Mouse (Mus musculus) ES-E14 (cell line): ENCODE measurements at regions not wholly inside any gene's neighbourhood (a gene's known extent, or its start where the extent isn't known, plus 50 kb on each side); places are given as distances from the start of the nearest gene placed in this dataset.

ENCODE experiments used
- DNase-seq: peaks from one replicate; pipeline ENCODE4 v3.0.0-alpha.2; 2013; ENCODE audit warnings: low read depth, low spot score
- H3K27ac ChIP-seq: 2 replicates; pipeline ENCODE4 v1.5.1; 2012; ENCODE audit warnings: low read depth, mild to moderate bottlenecking, low read length, moderate library complexity, mixed read lengths; ENCODE audit not compliant: poor library complexity, insufficient read depth, severe bottlenecking
- H3K36me3 ChIP-seq: 2 replicates; pipeline ENCODE4 v1.6.1; 2012; ENCODE audit warnings: mild to moderate bottlenecking, low read length, moderate library complexity, mixed read lengths; ENCODE audit not compliant: control insufficient read depth, poor library complexity, insufficient read depth, severe bottlenecking
- H3K4me1 ChIP-seq, 2 experiments: fragments of 150-350 bp in 1 of 2; sonication (generic) in 1 of 2; 2 replicates each; pipeline ENCODE4 v1.6.1; 2012; ENCODE audit warnings: low read length in 2 of 2, mild to moderate bottlenecking in 1 of 2, mixed read lengths in 1 of 2; ENCODE audit not compliant: control insufficient read depth in 2 of 2, insufficient read depth in 2 of 2, poor library complexity in 1 of 2
- H3K4me3 ChIP-seq, 2 experiments: fragments of 150-350 bp in 1 of 2; sonication (generic) in 1 of 2; 2 replicates each; pipeline ENCODE4 v1.5.1; 2012; ENCODE audit warnings: low read length in 2 of 2, low read depth in 1 of 2, mild to moderate bottlenecking in 1 of 2, mixed read lengths in 1 of 2; ENCODE audit not compliant: insufficient read depth in 1 of 2, poor library complexity in 1 of 2, severe bottlenecking in 1 of 2
- H3K9ac ChIP-seq: 2 replicates; pipeline ENCODE4 v1.6.1; 2012; ENCODE audit warnings: low read depth, mild to moderate bottlenecking, low read length, mixed read lengths; ENCODE audit not compliant: poor library complexity, insufficient read depth, severe bottlenecking
- H3K9me3 ChIP-seq: fragments of 150-350 bp; sonication (generic); 2 replicates; pipeline ENCODE4 v1.6.1; 2012; ENCODE audit warnings: low read depth, mild to moderate bottlenecking, low read length; ENCODE audit not compliant: control insufficient read depth, insufficient read depth
- CHD2 ChIP-seq: IDR thresholded peaks from 2 replicates; pipeline ENCODE4 v1.6.1; 2014; ENCODE audit warnings: mild to moderate bottlenecking, low read depth, low read length, inconsistent platforms
- HCFC1 ChIP-seq: IDR thresholded peaks from 2 replicates; pipeline ENCODE4 v1.6.1; 2012; ENCODE audit warnings: low read length, inconsistent platforms, borderline replicate concordance; ENCODE audit not compliant: insufficient read depth
- MAFK ChIP-seq: IDR thresholded peaks from 2 replicates; pipeline ENCODE4 v1.6.1; 2014; ENCODE audit warnings: mild to moderate bottlenecking, low read depth, low read length, inconsistent platforms; ENCODE audit not compliant: insufficient read depth
- ZC3H11A ChIP-seq: IDR thresholded peaks from 2 replicates; pipeline ENCODE4 v1.6.1; 2012; ENCODE audit warnings: low read depth, mild to moderate bottlenecking, inconsistent platforms, low read length, borderline replicate concordance
- ZNF384 ChIP-seq: IDR thresholded peaks from 2 replicates; pipeline ENCODE4 v1.6.1; 2012; ENCODE audit warnings: low read depth, low read length, inconsistent platforms
- in situ Hi-C, 2 experiments: fragments of 600-800 bp; cut with MboI; formaldehyde crosslinking; loops; one replicate each; pipeline ENCODE4 v1.15.1; 2025; ENCODE audit warnings: low sequenced_read_pairs in 2 of 2, inconsistent platforms in 1 of 2; ENCODE audit not compliant: unreplicated experiment in 2 of 2

- Histone ChIP-seq H3K9ac (no peak overlapping the region), H3K9me3 (no peaks in the 10 kb centered on the region), H3K4me1 (no peaks in the 10 kb centered on the region), H3K4me3 (no peak overlapping the region), H3K36me3 (no peaks in the 10 kb centered on the region), H3K27ac (no peak overlapping the region)
- in situ Hi-C loops: loop anchor here (25.0 kb wide), 2 partner anchors 451 to 726 kb away; no protein-coding TSS in a partner anchor
- no peak for DNase-seq
- TF ChIP-seq CHD2 (no peak), MAFK (no peak), HCFC1 (no peak), ZNF384 (no peak), ZC3H11A (no peak)
Measured at GRCm38 (mm10) chr1:154286080-154286479, 85.1 kb downstream of the Zfp648 start.

- H3K27ac ChIP-seq: no peak overlapping the region
- H3K4me1 ChIP-seq: no peaks in the 10 kb centered on the region
- H3K9ac ChIP-seq: no peak overlapping the region
- no peak overlapping the region for H3K4me3 ChIP-seq
- no peaks in the 10 kb centered on the region for H3K9me3 ChIP-seq
- no peak for DNase-seq
- in situ Hi-C loops: loop anchor here (25.0 kb wide), 2 partner anchors 445 to 720 kb away; no protein-coding TSS in a partner anchor
- no peaks in the 10 kb centered on the region for H3K36me3 ChIP-seq
- TF ChIP-seq ZNF384: no peak
- no peak for TF ChIP-seq MAFK
- no peak for TF ChIP-seq CHD2
- TF ChIP-seq ZC3H11A: no peak
- TF ChIP-seq HCFC1: no peak
Measured at GRCm38 (mm10) chr1:154292729-154293128, 91.7 kb downstream of the Zfp648 start.

- no peak for DNase-seq
Measured at GRCm38 (mm10) chr1:154296080-154296479, 95.1 kb downstream of the Zfp648 start.

GRCm38 (mm10) chr1:154299866-154300265 is 98.9 kb downstream of the Zfp648 start:
- no peak for DNase-seq
- in situ Hi-C loops: loop anchor here (25.0 kb wide), 2 partner anchors 437 to 712 kb away; no protein-coding TSS in a partner anchor
- Histone ChIP-seq H3K9me3 (no peaks in the 10 kb centered on the region), H3K4me3 (no peak overlapping the region), H3K36me3 (no peaks in the 10 kb centered on the region), H3K4me1 (no peaks in the 10 kb centered on the region), H3K27ac (no peak overlapping the region), H3K9ac (no peak overlapping the region)
- TF ChIP-seq MAFK (no peak), ZC3H11A (no peak), HCFC1 (no peak), ZNF384 (no peak), CHD2 (no peak)

More at GRCm38 (mm10) chr1:154296080-154296479, 95.1 kb downstream of the Zfp648 start:
- H3K4me1 ChIP-seq: no peaks in the 10 kb centered on the region
- H3K9ac ChIP-seq: no peak overlapping the region
- no peaks in the 10 kb centered on the region for H3K36me3 ChIP-seq
- in situ Hi-C loops: loop anchor here (25.0 kb wide), 2 partner anchors 441 to 716 kb away; no protein-coding TSS in a partner anchor
- H3K9me3 ChIP-seq: no peaks in the 10 kb centered on the region
- H3K4me3 ChIP-seq: no peak overlapping the region
- H3K27ac ChIP-seq: no peak overlapping the region
- TF ChIP-seq ZC3H11A (no peak), CHD2 (no peak), ZNF384 (no peak), HCFC1 (no peak), MAFK (no peak)

- Histone ChIP-seq H3K4me1 (no peaks in the 10 kb centered on the region), H3K9me3 (no peaks in the 10 kb centered on the region), H3K4me3 (no peak overlapping the region), H3K9ac (no peak overlapping the region), H3K27ac (no peak overlapping the region), H3K36me3 (no peaks in the 10 kb centered on the region)
- TF ChIP-seq CHD2 (no peak), MAFK (no peak), ZC3H11A (no peak), HCFC1 (no peak), ZNF384 (no peak)
- DNase-seq: no peak
- in situ Hi-C loops: no loop called here
Measured at GRCm38 (mm10) chr1:154309650-154310049, 108.7 kb downstream of the Zfp648 start.
